Mouse (Mus musculus): ENCODE measurements at regions not wholly inside any gene's neighbourhood (a gene's known extent, or its start where the extent isn't known, plus 50 kb on each side); places are given as distances from the start of the nearest gene placed in this dataset.
A peak's percentile ranks its signal among the peaks of the same experiment; 100 is the strongest.

DNA sequence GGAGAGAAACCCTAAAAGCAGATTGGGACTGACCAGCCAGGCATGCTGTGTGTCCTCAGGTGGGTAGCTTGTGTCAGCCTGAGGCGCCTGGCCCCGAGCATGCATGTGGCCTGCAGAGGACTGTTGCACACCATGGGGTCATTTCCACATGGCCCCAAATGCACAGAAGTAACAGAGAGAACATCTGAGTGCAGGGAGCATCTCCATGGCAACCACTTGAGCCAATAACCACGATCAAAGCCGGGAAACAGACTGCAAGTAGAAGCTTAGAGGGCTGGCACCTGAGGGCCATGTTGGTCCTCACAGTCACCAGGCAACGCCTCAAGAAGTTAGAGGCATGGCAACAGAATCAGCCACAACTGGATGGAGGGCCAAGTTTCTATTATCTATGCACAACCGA, 232.6 kb upstream of the Sulf2 start:
- H3K4me3 ChIP-seq (ENCODE audit: inconsistent target): no peak overlapping the region
- H3K79me2 ChIP-seq (ENCODE audit: inconsistent target): no peaks in the 10 kb centered on the region
- H3K27ac ChIP-seq: no peak overlapping the region
- 78% methylated on average over 6 of the region's 6 CpGs for WGBS (ENCODE audit: missing documents)
- H3K36me3 ChIP-seq (ENCODE audit: inconsistent target): no peaks in the 10 kb centered on the region

DNA sequence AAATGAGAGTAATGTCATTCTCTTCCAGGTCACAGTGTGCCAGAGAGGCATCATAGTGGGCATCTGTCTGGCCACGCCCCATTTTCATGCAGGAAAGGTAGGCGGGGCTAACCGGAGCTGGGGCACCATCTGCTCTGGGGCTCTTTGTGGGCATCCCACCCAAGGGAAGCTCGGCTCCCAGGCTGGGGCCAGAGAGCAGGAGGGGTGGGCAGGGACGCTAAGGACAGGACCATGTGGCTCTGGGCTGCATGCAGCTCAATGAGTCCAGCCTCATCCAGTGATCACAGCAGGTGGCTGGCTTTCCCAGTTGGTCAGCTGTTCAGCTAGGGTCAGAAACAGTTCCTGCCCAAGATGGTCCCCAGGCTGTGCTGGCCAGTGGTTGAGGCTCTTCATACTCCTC, 231.4 kb upstream of the Sulf2 start:
- H3K4me3 ChIP-seq (ENCODE audit: inconsistent target): no peak overlapping the region
- no peaks in the 10 kb centered on the region for H3K36me3 ChIP-seq (ENCODE audit: inconsistent target)
- 59% methylated on average over 5 of the region's 5 CpGs for WGBS (ENCODE audit: missing documents)
- H3K79me2 ChIP-seq (ENCODE audit: inconsistent target): no peaks in the 10 kb centered on the region
- H3K27ac ChIP-seq: no peak overlapping the region

DNA sequence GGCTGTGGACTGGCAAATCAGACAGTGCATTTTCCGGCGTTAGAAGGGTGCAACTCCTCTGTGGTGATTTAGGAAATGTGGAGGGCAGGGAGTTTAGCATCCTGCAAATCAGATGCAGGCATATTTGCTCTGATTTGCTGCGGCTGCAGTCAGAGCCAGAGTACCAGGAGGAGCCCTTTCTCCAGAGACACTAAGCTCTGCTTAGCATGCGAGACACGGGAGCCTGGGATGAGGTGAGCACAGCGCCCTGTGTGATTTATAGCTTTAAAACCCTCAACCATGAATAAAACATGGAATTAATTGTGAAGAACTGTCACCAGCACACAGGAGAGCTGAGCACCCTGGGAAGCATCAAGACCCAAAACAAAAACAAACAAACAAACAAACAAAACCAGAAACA, 229.1 kb upstream of the Sulf2 start:
- Histone ChIP-seq H3K27ac (no peak overlapping the region), H3K79me2 (ENCODE audit: inconsistent target) (no peaks in the 10 kb centered on the region), H3K36me3 (ENCODE audit: inconsistent target) (no peaks in the 10 kb centered on the region), H3K4me3 (ENCODE audit: inconsistent target) (no peak overlapping the region)
- 98% methylated on average over 6 of the region's 6 CpGs for WGBS (ENCODE audit: missing documents)

DNA sequence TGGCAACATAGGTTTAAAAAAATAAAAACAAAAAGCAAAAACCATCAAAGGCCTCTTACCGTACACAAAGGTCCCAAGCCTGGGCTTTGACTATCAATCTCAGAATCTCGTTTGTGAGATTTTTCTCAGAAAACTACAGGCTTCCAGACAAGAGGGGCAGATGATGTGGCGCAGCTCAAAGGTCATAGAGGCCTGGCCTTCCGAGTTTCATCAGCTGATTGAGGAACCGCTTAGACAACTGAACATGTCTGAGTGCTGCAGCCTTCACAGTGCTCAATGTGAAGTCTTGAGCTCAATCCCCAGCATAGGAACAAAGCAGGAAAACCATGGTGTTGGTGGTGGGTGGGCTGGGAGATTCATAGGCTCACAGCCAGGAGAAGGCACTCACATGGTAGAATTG, 227.9 kb upstream of the Sulf2 start:
- Histone ChIP-seq H3K79me2 (ENCODE audit: inconsistent target) (no peaks in the 10 kb centered on the region), H3K4me3 (ENCODE audit: inconsistent target) (no peak overlapping the region), H3K27ac (no peak overlapping the region), H3K36me3 (ENCODE audit: inconsistent target) (no peaks in the 10 kb centered on the region)
- WGBS (ENCODE audit: missing documents): 92% methylated on average over 5 of the region's 5 CpGs

DNA sequence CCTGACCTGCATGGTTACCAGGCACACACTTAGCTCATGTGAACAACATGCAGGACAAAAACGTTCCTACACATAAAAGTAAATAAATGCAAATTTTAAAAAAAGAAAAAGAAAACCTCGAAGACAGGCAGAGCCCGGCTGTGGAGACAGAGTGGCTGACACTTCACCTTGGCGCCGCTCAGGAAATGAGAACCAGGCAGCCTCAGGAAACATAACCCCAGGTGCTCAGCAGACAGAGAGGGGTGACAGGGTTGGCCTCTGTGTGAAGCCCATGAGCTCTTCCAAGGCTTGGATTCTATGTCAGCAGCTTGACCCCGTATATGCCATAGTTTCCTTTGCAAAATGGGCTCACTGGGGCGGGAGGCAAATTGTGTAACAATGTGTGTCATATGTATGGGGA, 226.7 kb upstream of the Sulf2 start:
- Histone ChIP-seq H3K27ac (no peak overlapping the region), H3K79me2 (ENCODE audit: inconsistent target) (no peaks in the 10 kb centered on the region), H3K36me3 (ENCODE audit: inconsistent target) (no peaks in the 10 kb centered on the region), H3K4me3 (ENCODE audit: inconsistent target) (no peak overlapping the region)
- WGBS (ENCODE audit: missing documents): 49% methylated on average over 7 of the region's 7 CpGs

DNA sequence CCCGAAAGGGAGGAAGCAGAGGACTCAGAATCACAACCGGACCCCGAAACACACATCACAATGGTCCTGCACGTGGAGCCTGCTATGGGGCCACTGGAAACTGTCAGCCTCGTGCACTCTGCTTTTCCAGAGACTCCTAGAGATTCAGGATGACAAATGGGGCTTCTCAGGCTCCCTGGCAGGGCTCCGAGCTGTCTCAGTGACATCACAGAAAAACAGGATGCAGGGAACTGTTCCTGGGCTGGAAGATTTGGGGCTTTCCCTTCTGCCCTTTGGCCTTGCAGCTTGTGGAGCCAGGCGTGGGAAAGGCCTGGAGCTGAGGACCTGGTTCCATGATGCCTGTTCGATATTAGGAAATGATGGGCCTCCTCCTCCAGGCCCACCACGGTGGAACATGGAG, 225.4 kb upstream of the Sulf2 start:
- WGBS (ENCODE audit: missing documents): 94% methylated on average over 9 of the region's 9 CpGs
- H3K27ac ChIP-seq: no peak overlapping the region
- no peaks in the 10 kb centered on the region for H3K79me2 ChIP-seq (ENCODE audit: inconsistent target)
- H3K4me3 ChIP-seq (ENCODE audit: inconsistent target): no peak overlapping the region
- H3K36me3 ChIP-seq (ENCODE audit: inconsistent target): no peaks in the 10 kb centered on the region

DNA sequence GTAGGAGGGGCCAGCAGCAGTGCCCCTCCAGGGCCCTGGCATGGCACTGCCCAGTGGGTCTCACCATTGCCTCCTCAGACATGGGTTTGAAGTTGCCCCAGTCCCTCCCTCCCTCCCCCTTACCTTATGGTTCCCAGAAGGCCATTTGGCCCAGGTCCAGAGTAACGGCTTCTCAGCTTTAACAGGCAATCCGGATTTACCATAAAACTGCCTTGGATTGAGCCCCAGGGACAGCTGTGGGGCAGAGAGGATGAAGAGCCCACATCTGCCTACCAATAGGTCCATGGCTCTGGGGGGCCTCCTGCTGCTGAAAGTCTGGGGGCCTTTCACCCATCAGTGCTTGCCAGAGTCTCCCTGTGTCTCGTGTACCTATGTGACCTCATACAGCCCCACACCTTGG, 222.9 kb upstream of the Sulf2 start:
- WGBS (ENCODE audit: missing documents): 81% methylated on average over 3 of the region's 3 CpGs
- Histone ChIP-seq H3K27ac (no peak overlapping the region), H3K36me3 (ENCODE audit: inconsistent target) (no peaks in the 10 kb centered on the region), H3K79me2 (ENCODE audit: inconsistent target) (no peaks in the 10 kb centered on the region), H3K4me3 (ENCODE audit: inconsistent target) (no peak overlapping the region)

DNA sequence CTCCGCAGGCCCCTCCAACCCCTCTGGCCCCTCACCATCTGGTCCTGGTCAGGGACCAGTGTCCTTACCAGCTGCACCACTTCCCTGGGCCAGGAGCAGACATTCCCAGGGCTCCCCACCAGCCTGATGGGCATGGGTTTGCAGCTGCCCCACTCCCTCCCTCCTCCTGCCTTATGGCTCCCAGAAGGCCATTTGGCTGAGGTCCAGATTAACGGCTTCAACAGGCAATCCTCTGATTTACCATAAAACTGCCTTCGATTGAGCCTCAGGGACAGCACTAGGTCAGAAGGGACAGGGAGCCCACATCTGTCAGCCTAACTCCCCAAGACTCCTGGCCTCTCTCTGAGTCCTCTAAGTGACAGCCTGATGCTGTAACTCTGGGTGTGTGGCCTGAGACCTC, 221.9 kb upstream of the Sulf2 start:
- 72% methylated on average over 3 of the region's 3 CpGs for WGBS (ENCODE audit: missing documents)
- Histone ChIP-seq H3K79me2 (ENCODE audit: inconsistent target) (no peaks in the 10 kb centered on the region), H3K4me3 (ENCODE audit: inconsistent target) (no peak overlapping the region), H3K27ac (no peak overlapping the region), H3K36me3 (ENCODE audit: inconsistent target) (no peaks in the 10 kb centered on the region)

DNA sequence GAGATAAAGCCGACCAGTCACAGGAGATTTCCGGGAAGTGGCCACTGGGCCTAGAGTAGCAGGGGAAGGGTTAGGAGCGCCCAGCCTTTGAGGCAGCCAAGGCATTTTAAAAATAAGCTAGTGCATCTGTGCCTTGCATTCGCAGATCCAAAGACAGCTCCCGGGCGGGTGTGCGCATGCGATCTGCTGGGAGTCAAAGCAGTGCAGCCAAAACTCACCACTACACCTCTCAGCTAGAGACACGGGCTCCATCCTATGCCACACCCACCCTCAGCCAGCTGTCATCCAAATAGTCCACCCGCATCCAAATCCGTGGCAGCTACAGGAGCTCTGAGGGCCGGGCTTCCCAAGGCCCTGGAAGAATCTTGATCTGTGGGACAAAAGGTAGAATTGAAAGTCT, 220.2 kb upstream of the Sulf2 start:
- 96% methylated on average over 12 of the region's 12 CpGs for WGBS (ENCODE audit: missing documents)
- Histone ChIP-seq H3K27ac (no peak overlapping the region), H3K36me3 (ENCODE audit: inconsistent target) (no peaks in the 10 kb centered on the region), H3K79me2 (ENCODE audit: inconsistent target) (no peaks in the 10 kb centered on the region), H3K4me3 (ENCODE audit: inconsistent target) (no peak overlapping the region)

DNA sequence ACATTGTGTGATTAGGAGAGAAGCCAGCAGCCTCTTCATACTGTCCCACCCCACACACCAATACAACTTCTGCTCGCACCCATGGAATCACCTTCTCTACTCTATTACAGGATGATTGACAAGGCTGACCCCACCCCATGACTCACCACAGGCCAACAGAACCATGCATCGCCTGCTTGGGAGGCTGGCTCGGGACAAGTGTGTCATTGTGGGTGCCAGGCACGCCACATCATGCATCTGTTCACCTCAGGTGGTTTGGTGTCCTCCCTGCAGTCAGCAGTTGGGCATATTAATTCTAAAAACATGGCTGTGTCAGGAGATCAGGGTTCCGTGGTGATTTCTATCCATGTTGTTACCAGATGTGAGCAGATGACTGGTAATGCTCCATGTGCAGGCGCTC, 215.3 kb upstream of the Sulf2 start:
- WGBS (ENCODE audit: missing documents): 87% methylated on average over 6 of the region's 6 CpGs
- H3K4me3 ChIP-seq (ENCODE audit: inconsistent target): no peak overlapping the region
- H3K36me3 ChIP-seq (ENCODE audit: inconsistent target): no peaks in the 10 kb centered on the region
- H3K27ac ChIP-seq: no peak overlapping the region
- no peaks in the 10 kb centered on the region for H3K79me2 ChIP-seq (ENCODE audit: inconsistent target)

DNA sequence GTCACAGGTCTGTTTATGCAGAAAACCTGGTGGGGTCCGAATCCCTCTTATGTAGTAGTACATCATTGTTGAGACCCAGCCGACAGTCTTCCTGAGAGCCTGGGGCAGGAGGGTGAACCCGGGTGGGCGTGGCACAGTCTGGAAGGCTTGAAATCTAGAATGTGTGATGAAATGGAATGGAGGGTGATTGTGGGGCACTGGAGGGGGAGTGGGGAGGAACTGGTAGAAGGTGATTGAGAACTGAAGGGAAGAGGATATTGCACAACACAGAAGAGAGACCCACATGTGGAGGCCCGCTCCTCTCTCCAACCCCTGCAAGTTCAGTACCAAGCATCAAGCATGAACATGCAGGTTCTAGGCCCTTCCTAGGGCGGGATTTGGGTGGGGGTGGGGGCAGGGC, 206.2 kb upstream of the Sulf2 start:
- H3K79me2 ChIP-seq (ENCODE audit: inconsistent target): no peaks in the 10 kb centered on the region
- H3K27ac ChIP-seq: no peak overlapping the region
- no peak overlapping the region for H3K4me3 ChIP-seq (ENCODE audit: inconsistent target)
- WGBS (ENCODE audit: missing documents): 61% methylated on average over 6 of the region's 6 CpGs
- no peaks in the 10 kb centered on the region for H3K36me3 ChIP-seq (ENCODE audit: inconsistent target)

DNA sequence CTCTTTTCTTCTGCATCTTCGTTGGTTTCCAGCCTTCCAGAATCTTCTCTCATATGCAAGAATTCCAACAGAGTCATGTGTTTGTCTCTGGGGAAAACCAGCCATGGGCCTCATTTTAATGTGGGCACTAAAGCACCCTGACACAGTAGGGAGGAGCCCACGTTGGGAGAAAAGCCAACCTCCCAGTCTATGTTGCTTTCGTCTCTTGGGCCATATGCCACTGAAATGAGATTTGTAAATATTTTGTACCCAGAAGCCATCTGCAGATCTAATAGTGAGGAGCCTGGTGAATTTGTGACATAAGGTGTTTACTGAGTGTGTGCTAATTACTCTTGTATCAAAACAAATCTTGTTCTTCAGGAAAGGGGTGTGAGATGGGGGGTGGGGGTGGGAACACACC, 205.3 kb upstream of the Sulf2 start:
- no peaks in the 10 kb centered on the region for H3K79me2 ChIP-seq (ENCODE audit: inconsistent target)
- no peak overlapping the region for H3K27ac ChIP-seq
- H3K4me3 ChIP-seq (ENCODE audit: inconsistent target): no peak overlapping the region
- 80% methylated on average over 3 of the region's 3 CpGs for WGBS (ENCODE audit: missing documents)
- no peaks in the 10 kb centered on the region for H3K36me3 ChIP-seq (ENCODE audit: inconsistent target)

DNA sequence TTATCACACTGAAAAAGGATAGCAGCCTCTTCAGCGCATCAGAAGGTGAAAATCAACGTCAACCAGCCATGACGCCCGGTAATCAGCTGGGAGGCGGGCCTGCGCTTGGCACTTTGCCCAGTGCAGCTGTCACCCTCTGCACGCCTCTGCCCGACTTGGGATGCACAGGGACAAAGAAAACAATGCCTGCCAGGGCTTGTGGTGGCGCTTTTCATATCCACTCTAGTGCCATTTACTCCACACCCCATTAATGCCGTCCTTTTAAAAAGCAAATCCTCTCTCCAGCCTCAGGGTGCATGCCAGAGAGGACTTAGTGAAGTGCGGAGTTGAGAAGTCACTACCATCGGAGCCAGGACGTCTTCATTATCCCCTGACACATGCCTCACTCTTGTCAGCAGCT, 204.5 kb upstream of the Sulf2 start:
- 94% methylated on average over 13 of the region's 13 CpGs for WGBS (ENCODE audit: missing documents)
- H3K79me2 ChIP-seq (ENCODE audit: inconsistent target): no peaks in the 10 kb centered on the region
- H3K27ac ChIP-seq: no peak overlapping the region
- H3K4me3 ChIP-seq (ENCODE audit: inconsistent target): no peak overlapping the region
- no peaks in the 10 kb centered on the region for H3K36me3 ChIP-seq (ENCODE audit: inconsistent target)

DNA sequence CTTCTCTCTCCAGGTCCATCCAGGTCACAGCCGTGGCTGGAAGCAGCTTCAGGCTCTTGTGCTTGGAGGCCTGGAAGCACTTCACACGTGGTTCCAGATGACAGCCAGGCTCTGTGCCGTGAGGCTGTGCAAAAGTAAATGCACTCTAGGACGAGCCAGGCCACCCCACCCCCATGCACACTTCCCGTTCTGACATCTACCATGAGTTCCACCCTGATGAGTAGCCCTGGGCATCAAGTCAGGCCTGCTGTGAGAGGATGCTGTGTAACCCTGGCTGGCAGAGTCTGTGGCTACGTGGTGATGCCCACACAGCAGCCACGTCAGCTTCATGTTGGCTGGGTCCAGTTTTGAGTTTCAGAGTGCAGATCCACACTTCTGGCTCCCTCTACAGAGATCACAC, 202.4 kb upstream of the Sulf2 start:
- Histone ChIP-seq H3K79me2 (ENCODE audit: inconsistent target) (no peaks in the 10 kb centered on the region), H3K36me3 (ENCODE audit: inconsistent target) (no peaks in the 10 kb centered on the region)
- 10% methylated on average over 7 of the region's 7 CpGs for WGBS (ENCODE audit: missing documents)

DNA sequence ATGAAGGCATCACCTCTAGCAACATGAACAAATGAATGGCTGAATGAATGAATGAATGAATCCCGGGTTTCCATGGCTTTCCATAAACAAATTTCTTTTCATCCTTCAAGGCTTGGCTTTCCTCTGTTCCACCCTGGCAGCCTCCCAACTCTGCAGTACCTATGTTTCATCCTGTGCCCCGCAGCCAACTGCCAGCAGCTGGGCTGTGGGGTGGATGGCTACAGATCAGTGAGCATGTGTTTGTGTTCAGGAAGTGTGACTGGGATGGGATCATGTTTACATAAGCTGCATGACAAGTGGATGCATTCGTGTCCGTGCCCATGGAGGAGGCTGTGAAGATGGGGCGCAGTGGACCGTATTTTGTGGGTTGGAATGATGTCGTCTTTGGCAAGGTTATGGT, 200.5 kb upstream of the Sulf2 start:
- 87% methylated on average over 7 of the region's 7 CpGs for WGBS (ENCODE audit: missing documents)
- Histone ChIP-seq H3K36me3 (ENCODE audit: inconsistent target) (no peaks in the 10 kb centered on the region), H3K27ac (no peak overlapping the region), H3K4me3 (ENCODE audit: inconsistent target) (no peak overlapping the region), H3K79me2 (ENCODE audit: inconsistent target) (no peaks in the 10 kb centered on the region)

More for the DNA sequence above, 202.4 kb upstream of the Sulf2 start:
- 0 out of 2 replicates have a peak overlapping the region, but pooled peaks have one; percentile 1 for H3K27ac ChIP-seq
- H3K4me3 ChIP-seq (ENCODE audit: inconsistent target): no peak overlapping the region

DNA sequence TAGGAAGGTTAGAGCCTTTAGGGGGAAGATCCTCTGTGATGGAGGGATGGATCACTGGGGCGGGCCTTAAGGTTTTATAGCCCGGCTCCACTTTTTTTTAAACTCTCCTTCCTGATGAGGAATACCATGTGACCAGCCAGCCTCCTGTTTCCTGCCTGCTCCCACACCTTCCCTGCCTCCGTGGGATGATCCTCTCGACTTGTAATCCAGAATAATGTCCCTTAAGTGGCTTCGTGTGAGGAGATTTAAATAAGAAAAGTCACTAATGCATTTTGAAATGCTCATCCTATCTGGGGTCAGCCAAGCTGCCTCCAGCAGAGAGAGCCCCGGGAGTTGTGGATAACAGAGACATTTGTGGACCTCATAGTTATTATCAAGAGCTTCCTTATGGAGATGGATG, 200.0 kb upstream of the Sulf2 start:
- no peaks in the 10 kb centered on the region for H3K79me2 ChIP-seq (ENCODE audit: inconsistent target)
- WGBS (ENCODE audit: missing documents): 94% methylated on average over 6 of the region's 6 CpGs
- H3K36me3 ChIP-seq (ENCODE audit: inconsistent target): no peaks in the 10 kb centered on the region
- H3K27ac ChIP-seq: no peak overlapping the region
- H3K4me3 ChIP-seq (ENCODE audit: inconsistent target): no peak overlapping the region
